Mouse (Mus musculus): ENCODE data around the gene F13a1. TPM values are rescaled to one million over a fixed set of nuclear protein-coding genes. Genes with fewer than 3 reads are reported as not detected.

The F13a1 gene
- total RNA-seq (2021), result 10 to 100 TPM; 10.4 to 17.7 TPM
- long read RNA-seq, experiment 1, partial matches to known transcripts, result 0 of 5 reads
- long read RNA-seq, experiment 1, other reads (novel, unspliced or antisense), result 2 of 5 reads
- long read RNA-seq, experiment 2, partial matches to known transcripts, result 1 of 4 reads
- long read RNA-seq, experiment 2, other reads (novel, unspliced or antisense), result 1 of 4 reads

DNA sequence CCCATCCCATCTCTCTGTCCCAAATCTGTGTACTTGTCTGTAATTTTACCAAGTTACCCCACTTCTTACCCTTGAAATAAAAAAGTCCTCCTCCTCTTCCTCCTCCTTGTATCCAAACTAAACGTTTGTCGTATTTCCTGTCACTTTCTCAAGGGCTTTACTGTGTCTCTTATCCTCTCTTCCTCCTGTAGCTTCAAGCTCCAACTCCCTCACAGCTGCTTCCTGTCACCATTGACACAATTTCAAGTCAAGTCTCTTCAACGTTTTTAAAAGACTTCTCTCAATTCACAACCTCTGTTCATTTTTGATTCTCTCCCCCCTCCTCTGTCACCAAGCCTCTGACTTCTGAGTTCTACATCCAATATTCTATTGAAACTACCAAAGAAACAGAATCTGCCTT lies at the start of gene F13a1:
Gene F13a1 (minus strand): TSS at position 119 of the 400 bp plus-strand sequence.
- DNase-seq, result no peak

DNA sequence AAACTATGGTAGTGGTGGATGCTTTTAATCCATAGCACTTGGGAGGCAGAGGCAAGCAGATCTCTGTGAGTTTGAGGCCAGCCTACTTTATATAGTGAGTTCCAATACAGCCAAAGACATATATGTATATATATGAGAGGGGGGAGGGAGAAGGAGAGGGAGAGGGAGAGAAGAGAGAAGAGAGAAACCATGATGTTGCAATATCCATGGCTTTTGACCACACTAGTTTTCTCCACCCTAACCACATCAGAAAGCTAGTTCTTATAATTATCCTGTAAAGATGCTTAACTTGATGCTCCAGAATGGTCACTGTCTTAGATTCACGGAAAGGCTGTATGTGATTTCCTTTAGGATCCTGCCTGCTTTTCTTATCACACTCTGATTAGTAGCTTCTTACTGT lies 41.6 kb upstream of the F13a1 start:
- DNase-seq, result no peak

DNA sequence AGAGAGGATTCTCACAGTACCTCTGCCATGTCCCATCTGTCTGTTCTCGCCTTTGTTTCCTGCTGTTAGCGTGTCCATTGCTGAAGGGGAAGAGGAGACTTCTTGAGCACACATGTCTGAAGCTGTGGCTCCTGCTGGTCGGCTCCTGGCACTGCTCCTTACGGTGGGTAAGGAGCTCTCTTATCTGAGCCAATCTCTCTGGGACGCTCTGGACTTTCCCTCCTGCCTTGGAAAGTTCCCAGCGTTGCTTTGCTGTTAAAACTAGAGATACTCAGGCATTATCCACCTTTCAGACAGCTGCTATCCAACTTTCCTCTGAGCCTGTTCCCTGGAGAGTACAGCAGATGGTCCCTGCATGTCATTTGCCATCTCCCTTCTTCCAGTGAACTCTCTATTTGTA lies 39.1 kb upstream of the F13a1 start:
- DNase-seq, result no peak

DNA sequence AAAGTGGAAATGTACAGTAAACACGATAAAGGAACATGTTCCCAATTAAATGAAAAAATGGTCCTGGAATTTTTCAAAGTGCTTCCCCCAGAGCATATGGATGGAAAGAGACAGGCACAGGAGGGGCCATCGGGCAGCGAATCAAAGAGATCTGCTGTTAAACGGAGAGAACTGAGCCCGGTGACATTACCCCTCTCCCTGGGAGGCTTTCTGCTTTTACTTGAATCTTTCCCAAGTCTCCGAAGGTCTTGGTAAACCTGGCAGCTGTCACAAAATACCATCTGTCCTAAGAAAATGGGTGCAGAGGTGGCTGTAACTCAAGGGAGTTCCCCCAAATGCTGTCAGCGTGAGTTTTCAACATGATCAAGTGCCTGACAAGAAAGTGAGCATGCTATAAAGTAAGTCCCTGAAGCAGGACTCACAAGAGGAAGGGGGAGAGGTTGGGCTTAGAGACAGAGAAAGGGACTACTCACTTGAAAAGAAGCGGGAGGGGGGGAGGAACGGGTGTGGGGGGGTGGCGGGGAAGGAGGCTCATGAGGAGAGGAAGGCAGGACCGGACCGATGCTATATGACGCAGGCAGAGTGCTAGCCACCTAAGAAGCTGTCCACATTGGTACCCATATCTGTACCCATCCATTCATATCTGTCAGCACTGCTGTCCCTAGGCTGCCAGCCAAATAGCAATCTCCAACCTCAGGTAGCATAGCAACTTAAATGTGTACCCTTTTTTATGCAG lies 31.6 kb upstream of the F13a1 start:
- no peak for DNase-seq

DNA sequence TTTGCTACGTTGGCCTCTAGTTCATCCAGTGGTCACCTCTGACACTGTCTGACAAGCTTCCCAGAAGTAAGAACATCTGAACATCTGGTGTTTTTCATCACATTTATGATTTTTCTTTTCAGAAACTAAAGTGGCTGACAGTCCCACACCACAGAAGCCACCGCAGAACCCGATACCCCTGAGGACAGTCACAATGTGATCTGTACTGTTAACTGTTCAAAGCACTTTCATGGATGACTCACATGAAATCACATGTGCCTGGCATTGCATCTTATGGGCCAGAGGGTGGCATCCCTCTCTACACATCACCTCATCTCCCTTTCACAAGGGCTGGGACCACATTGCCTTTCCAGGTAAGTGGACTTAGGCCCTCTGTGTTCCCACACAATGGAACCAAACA lies 21.3 kb upstream of the F13a1 start:
- DNase-seq, result no peak

DNA sequence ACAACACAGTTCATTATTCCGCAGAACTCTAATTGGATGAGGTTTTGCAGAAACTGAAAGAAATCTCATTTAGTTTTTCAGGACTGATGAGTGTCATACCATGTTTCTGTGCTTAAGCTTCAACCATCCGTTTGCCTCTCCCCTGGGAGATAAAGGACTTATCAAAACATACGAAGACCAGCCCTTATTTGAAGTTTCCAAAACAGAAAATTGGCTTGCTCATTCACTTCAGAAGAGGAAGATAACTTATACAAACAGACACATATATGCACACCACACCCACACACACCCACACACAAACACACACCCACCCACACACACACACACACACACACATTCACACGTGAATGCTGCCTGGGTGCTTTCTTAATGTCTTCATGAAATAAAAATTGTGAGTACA lies 20.8 kb upstream of the F13a1 start:
- no peak for DNase-seq

DNA sequence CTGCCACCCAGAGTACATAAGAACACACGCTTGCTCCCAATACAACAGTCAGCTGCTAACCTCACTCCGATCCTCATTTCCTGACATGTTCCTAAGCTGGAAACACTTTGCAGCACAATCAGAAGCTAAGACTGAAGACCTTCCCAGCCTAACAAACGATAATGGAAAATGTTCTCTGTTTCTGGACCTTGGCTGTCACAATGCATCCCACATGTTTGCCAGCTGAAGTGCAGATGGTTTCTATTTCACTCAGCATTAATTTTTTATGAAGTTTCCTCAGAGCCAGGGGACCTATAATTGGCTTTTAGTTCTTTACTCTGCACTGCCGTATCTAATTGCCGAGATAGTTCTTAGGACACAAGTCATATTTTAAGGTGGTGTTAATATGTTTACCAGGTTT lies 10.8 kb upstream of the F13a1 start:
- DNase-seq, result peak; percentile 15

DNA sequence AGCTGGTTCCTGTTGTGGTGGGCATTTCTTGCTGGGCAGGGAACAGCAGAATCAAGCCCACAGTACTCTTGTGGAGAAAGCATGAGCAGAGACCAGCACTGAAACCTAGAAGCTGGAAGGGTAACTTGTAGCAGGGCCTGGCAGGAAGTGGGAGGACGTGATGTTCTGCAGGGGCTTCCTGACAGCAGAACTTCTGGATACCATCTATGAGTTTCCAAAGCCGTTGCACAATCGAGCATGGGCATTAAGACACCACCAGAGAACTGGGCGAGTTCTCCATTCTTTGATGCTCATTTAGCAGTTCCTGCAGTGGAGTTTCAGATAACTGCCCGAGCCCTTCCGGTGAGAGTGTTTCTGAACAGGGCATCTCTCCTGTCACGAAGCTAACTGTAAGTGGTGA lies 6.6 kb upstream of the F13a1 start:
- peak; percentile 25 for DNase-seq

DNA sequence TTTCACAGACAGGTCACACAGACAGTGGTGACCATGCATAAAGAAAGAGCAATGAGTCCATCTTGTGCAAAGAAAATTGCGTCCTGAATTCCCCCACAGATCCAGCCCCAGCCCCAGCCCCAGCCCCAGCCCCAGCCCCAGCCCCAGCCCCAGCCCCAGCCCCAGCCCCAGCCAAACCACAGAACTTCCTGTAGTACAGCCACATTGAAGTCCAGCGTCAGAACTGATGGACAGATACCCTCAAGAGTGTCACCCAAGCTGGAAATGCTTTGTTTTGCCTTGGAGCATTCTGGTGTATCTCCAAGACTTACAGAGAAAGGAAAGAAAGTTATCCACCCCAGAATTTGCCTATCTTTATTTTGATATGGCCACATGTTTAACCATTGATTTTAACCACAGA lies 413 bp downstream of the F13a1 start:
- DNase-seq, result no peak

DNA sequence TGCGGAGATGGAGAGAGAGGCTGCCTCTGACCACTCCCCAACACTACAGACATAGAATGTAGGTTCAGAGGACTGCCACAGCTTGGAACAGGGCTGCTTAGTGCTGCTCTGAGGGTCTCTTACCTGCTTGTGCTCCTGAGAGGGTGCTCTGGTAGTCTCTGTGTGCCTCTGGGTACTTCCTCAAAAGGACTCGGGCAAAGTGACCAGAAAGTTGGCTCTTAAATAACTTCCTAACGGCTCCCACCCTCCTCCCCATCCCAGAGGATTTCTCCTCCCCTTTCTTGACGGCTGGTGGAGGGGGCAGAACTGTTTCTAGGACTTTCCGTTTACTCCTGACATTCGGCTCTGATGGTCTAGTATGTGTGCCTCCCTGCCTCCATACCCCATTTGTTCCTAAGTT lies 1.0 kb downstream of the F13a1 start:
- peak; percentile 10 for DNase-seq

DNA sequence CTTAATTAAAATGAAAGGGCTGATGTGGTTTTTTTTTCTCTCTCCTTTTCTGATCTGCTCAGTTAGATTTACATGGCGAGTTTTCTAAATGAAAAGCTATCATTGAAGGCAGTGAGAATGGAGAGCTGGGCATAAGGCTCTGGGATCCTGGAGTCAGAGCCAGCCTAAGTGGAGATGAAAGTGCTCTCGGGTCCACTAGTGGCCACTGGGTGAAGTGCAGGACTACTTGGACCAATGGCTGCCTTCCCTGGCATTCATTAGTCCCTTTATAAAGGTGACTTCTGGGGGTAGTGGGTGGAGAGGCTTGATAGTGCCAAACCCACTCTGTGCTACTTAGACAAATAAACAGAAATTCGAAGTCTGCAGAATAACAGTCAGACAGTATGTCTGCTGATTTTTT lies 5.0 kb downstream of the F13a1 start:
- DNase-seq, result no peak

DNA sequence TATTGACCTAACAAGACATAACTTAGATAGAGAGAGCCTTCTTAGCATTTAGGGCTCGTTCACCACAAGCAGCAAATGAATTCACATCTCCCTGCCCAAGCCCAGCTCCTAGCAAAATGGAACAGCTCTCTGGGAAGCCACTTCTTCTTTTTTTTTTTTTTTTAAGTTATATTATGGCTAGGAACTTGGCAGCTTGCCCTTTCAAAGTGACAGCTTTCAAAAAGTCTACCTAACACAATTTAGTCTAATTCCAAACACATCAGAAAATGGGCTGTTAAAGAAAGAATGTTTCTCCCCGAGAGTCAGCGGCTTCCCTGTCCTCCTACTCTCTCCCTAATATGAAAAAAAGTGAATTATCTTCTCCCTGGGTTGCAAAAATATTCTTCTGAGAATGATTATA lies 15.3 kb downstream of the F13a1 start:
- no peak for DNase-seq

DNA sequence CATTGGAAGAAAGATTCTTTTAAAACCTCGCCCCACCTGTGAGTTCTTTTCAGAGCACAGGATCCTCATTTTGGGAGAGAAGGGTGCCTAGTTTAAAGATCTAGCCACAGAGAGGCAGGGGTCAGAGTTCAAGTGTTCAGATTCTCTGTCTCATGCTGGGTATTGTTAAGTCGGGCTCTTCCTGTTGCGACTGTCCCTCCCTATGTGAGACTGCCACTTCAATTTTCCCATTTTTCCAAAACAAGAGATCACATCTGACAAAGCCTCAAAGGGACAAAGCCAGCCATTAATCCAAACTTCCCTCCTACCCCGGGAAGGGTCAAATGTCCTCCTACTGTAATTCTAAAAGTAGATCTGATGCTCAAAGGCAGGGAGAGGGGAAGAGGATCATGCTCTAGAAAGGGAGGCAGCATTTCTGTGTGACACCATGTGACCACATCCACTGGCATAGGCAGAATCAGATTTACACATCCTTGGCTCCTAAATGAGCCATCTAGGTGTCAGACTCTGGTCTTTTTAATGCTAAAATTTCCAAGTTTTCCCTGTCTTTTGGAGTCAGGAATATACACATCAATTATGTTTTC lies 24.0 kb downstream of the F13a1 start:
- DNase-seq, result no peak

DNA sequence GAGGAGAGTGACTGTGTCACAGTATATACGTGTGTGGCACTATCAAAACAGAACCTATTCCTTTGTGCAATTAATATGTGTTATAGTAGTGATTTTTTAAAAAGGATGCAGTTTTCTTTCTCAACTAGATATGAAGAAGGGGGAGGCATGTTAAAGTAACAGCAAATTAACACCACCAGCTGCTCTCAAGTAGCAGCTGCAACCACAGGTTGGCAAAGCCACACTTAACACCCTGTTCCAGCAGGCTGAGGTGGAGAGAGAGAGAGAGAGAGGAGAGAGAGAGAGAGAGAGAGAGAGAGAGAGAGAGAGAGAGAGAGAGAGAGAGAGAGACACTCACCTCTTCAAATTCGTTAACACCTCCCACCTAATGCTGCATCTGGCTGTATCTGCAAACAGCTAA lies 28.5 kb downstream of the F13a1 start:
- DNase-seq, result no peak

DNA sequence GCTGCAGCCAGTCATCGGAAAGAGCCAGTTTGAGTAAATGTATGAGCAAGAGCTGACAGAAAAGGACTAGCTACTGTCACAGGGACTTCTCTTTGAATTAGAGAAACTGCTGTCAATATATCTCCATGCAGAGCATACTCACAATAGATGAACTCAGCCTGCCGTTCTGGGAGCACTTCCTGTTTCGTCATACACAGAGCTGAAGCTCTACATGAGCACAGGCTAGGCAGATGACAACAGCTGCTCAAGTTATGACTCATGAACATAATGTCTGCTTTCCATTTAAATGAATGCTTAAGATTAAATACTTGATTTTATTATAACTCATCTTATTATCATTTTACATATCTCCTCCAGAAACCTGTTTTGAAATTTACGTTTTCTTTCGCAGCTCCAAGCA lies 39.3 kb downstream of the F13a1 start:
- DNase-seq, result no peak

DNA sequence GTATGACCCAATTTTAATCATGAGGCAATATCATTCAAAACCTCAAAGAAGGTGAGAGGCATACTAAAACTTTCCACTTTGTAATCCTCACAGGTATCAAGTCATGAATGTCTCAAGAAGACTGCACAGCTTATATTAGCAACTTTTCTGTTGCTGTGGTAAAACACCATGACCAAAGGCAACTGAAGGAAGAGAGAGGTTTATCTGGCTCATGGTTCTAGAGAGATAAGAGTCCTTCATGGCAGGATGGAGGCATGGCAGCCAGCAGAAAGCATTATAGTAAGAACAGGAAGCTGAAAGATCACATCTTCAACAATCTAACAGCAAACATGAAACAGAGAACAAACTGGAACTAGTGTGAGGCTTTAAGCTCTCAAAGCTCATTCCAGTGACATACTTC lies 43.8 kb downstream of the F13a1 start:
- DNase-seq, result no peak

DNA sequence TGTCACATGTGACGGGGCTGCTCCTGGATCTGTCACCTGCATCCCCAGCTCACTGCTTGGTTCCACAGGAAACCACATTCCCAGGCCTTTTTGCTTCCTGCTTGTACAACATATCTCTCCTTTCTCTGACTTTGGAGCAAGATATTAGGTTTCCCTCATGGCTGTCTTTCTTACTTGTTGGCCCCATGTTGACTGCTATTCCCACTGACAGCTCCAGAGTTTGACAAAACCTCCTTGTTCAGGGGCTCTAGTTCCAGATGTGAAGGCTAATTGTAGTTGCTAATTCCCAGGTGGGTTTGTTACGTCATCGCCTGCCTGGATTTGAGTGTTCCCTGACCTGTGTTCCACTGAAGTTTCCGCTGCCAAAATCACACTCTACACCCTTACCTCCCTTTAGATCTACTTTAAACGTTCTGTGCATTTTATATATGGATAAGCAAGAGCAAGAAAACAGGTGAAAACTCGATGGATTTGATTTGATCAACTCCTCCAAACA lies 50.8 kb downstream of the F13a1 start:
- no peak for DNase-seq

DNA sequence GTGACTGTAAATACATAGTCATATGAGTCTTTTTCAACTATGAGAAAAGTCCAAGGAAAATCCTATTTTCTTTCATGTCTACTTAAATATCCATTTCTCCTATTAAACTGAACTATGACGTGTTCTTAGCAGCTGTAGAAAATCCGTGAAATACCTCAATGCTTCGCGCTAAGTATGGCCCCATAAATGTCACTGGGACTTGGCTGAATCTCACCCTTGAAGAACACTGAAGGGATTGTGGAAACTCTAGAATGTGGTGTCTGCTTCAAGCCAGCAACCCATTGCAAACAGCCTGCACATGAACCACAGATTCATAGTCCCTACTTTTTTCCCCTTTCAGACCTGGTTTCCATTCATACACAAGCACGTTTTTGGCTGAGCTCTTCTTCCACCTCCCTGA lies 56.5 kb downstream of the F13a1 start:
- DNase-seq, result no peak

DNA sequence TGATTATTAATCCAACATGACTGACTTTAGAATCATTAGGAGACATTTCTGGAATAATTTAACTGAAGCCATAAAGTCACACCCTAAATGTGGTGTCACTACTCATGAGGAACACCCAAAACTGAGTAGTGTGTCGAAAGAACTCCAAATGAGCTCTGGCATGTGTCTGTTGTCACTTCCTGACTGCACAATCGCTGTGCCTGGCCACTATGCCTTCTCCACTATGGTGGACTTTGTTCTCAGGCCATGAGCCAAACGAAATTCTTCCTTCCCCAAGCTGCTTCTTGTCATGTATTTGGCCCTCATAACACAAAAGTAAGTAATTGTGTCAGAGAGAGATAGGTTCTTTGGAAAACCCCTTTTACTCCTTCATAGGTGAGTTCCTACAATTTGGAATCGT lies 61.7 kb downstream of the F13a1 start:
- no peak for DNase-seq

DNA sequence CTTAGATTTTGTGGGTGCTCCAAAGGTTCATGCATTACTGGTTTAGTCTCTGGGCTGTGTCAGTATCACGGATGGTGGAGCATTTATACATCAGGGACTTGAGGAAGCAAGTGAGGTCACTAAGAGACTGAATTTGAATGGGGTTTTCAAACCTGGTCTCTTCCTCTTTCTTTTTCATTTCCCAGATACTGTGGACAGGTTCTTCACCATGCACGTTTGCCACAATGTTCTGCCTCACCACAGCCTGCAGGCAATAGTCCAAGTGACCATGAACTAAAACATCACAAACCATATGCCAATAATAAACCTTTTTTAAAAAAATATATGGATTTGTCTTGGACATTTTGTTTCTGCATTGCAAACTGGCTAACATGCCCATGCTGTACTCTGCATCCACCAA lies 77.0 kb downstream of the F13a1 start:
- DNase-seq, result no peak

DNA sequence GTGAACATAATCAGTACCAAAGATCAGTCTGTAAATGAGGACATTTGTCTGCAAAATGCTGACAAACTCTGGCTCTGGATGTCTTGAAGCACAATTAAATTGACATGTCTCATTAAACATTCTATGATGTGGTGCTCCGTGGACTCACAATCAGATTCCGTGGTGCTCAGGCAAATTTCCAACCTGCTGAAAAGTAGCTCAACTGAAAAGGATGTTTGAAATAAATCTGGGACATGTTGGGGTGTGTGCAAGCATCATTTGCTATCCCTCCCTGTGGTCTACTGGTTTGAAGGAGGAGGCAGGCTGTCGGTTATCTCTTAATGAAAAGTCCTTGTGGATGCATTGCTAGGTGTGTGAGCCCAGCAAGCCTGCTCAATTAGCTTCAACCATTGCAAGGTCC lies 77.8 kb downstream of the F13a1 start:
- DNase-seq, result no peak

DNA sequence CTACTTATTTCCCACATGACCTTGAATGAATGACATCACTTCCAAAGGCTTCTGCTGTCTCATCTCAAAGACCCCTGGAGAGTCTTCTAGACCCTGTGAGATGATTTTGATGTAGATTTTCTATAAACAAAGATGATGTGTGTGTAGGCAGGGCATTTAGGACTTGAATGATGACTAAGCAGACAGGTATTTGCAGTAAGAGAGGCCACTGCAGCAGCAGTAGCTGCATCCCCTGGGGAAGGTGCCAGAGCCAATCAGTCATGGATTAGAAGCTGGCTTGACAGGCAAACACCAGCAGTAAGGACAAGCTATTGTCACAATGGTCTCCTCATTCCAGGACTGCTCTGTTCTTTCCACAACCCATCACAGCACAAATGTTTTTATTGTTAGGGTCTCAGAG lies 87.1 kb downstream of the F13a1 start:
- DNase-seq, result no peak

DNA sequence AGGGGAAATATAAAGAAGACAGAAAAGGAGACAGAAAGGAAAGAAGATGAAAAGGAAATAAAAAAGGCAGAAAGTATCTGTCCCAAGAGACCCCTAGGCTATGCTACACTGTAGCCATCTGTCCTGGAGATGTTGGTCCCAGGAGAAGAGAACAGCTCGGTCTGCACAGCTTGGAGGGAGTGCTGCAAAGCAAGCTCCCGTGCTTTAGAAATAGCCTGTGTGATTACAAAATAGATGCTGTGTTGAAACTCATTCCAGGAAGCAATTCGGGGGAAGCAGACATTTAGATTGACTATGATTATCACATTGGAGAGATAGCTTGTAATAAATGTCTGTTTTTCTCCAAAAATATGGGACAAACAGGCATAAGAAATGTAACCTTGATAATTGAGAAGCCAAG lies 91.0 kb downstream of the F13a1 start:
- DNase-seq, result no peak

DNA sequence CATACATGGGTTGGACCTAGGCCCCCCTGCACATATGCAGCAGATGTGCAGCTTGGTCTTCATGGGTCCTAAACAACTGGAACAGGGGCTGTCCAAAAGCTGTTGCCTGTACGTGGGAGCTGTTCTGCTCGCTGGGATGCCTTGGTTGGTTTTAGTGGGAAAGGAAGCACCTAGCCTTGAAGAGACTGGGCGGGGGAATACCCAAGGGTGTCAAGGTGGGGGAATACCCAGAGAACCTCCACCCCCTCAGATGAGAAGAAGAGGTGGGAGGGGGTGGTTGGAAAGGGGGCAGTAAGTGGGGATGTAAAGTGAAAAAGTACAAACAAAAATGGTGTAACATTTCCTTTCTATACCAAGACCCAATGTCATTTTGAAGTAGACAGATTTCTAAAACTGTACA lies 95.1 kb downstream of the F13a1 start:
- DNase-seq, result no peak

All from gastrocnemius, postnatal 25 days (tissue).